Mouse (Mus musculus) embryonic facial prominence, embryonic 13.5 days (tissue): ENCODE data around the gene Atp8b5. TPM values are rescaled to one million over a fixed set of nuclear protein-coding genes. Genes with fewer than 3 reads are reported as not detected.

Experiments
- ATAC-seq: fragments of 200-750 bp; cut with Nextera tagmentation; 2 replicates; pipeline ENCODE4 v1.8.0; 2017; ENCODE audit warnings: low read depth; ENCODE audit not compliant: insufficient number of reproducible peaks, insufficient read depth, low FRiP score, low TSS enrichment
- H3K27ac ChIP-seq: fragments of 300-500 bp; sonication (generic); 2 replicates; pipeline ENCODE4 v1.5.1; 2015; ENCODE audit warnings: moderate library complexity, mild to moderate bottlenecking, inconsistent platforms
- H3K27me3 ChIP-seq: fragments of 300-500 bp; sonication (generic); 2 replicates; pipeline ENCODE4 v1.6.1; 2015; ENCODE audit warnings: mild to moderate bottlenecking, inconsistent platforms
- H3K36me3 ChIP-seq: fragments of 300-500 bp; sonication (generic); 2 replicates; pipeline ENCODE4 v1.6.1; 2015; ENCODE audit warnings: mild to moderate bottlenecking, inconsistent platforms
- H3K4me1 ChIP-seq: fragments of 300-500 bp; sonication (generic); 2 replicates; pipeline ENCODE4 v1.6.1; 2015; ENCODE audit warnings: inconsistent platforms
- H3K4me2 ChIP-seq: fragments of 300-500 bp; sonication (generic); 2 replicates; pipeline ENCODE4 v1.6.1; 2015; ENCODE audit warnings: moderate library complexity, mild to moderate bottlenecking, inconsistent platforms
- H3K4me3 ChIP-seq: fragments of 300-500 bp; sonication (generic); 2 replicates; pipeline ENCODE4 v1.5.1; 2015; ENCODE audit warnings: mild to moderate bottlenecking, inconsistent platforms
- H3K9ac ChIP-seq: fragments of 300-500 bp; sonication (generic); 2 replicates; pipeline ENCODE4 v1.6.1; 2015; ENCODE audit warnings: mild to moderate bottlenecking, inconsistent platforms
- H3K9me3 ChIP-seq: fragments of 300-500 bp; sonication (generic); 2 replicates; pipeline ENCODE4 v1.6.1; 2016; ENCODE audit warnings: inconsistent platforms
- WGBS: fragments of 180-500 bp; shearing (Covaris S2); methylation state at CpG from one replicate; pipeline ENCODE4 v1.1.7; 2015; ENCODE audit warnings: mixed read lengths; 5-methylcytosine and 5-hydroxymethylcytosine counted together
- polyA plus RNA-seq: library from polyadenylated mRNA; unstranded; fragments of >200 nt; fragmentation: Nextera tagmentation; extraction: Ambion mirVana; gene quantifications from 2 replicates; pipeline ENCODE4 v1.2.1, GENCODE M21; 2015

The Atp8b5 gene
- polyA plus RNA-seq, 1 experiment from 2014 or later = 0.41 TPM

DNA sequence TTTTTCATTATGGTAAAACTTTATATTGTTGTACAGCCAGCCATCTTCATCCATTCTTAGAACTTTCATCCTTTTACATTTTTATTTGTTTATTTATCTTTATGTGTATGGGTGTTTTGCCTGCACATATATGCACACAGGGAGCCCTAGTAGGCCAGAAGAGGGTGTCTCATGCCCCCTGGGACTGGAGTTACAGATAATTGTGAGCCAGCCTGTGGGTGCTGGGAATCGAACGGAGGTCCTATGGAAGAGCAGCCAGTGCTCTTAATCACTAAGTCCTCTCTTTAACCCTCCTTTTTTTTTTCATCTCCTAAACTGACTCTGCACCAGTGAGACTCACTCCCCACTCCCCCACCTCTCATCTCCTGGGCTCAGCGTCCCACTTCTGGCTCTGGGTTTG is 117.6 kb downstream of the Atp8b5 start:
- Histone ChIP-seq H3K4me3 (no peak overlapping the region), H3K27ac (no peak overlapping the region), H3K9me3 (no peaks in the 10 kb centered on the region), H3K27me3 (peaks cover 9% of the 10 kb centered on the region), H3K4me1 (peaks cover 22% of the 10 kb centered on the region), H3K4me2 (no peak overlapping the region), H3K9ac (no peak overlapping the region), H3K36me3 (0 out of 2 replicates have a peak, but pooled peaks cover 6% of the 10 kb centered on the region)
- 86% methylated on average over 3 of the region's 3 CpGs for WGBS
- ATAC-seq = no peak

DNA sequence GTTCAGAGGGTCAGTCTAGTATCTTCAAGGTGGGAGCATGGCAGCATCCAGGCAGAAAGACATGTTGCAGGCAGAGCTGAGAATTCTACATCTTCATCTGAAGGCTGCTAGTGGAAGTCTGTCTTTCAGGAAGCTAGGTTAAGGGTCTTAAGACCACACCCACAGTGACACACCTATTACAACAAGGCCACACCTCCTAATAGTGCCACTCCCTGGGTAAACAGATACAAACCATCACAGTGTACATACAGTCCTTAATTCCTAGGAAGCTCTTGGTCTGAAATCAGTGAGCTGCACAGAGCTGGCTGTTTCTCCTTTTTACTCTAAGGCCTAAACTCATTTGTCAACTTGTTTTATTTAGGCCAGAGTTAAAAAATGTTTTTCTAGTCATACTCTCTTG is 120.0 kb downstream of the Atp8b5 start:
- H3K36me3 ChIP-seq = 0 out of 2 replicates have a peak, but pooled peaks cover 6% of the 10 kb centered on the region
- no peaks in the 10 kb centered on the region for H3K27me3 ChIP-seq
- H3K4me3 ChIP-seq = no peak overlapping the region
- no peak overlapping the region for H3K4me2 ChIP-seq
- ATAC-seq = no peak
- no peaks in the 10 kb centered on the region for H3K9me3 ChIP-seq
- peaks cover 24% of the 10 kb centered on the region for H3K4me1 ChIP-seq
- H3K9ac ChIP-seq = no peak overlapping the region
- H3K27ac ChIP-seq = no peak overlapping the region

DNA sequence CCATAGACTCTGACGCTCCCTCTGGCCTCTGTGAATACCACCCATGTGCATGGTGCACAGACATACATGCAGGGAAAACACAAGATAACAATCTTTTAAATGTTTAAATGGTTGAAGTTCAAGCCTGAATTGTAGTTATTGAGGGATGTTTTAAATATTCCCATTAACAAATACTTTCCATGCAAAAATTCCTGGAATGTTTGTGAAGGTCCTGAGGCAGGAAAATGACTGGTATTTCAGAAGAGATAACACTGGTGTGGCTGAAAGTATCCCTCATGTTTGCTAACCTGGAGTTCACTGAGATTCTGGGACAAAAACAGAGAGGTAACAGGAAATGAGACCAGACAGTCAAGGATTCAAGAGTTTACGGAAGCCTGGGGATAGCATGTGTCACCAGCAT is 122.4 kb downstream of the Atp8b5 start:
- WGBS = 68% methylated on average over 2 of the region's 2 CpGs
- Histone ChIP-seq H3K9ac (no peak overlapping the region), H3K27me3 (no peaks in the 10 kb centered on the region), H3K9me3 (no peaks in the 10 kb centered on the region), H3K4me3 (no peak overlapping the region), H3K27ac (no peak overlapping the region), H3K4me2 (no peak overlapping the region), H3K36me3 (0 out of 2 replicates have a peak, but pooled peaks cover 9% of the 10 kb centered on the region), H3K4me1 (peaks cover 20% of the 10 kb centered on the region)
- ATAC-seq = no peak

DNA sequence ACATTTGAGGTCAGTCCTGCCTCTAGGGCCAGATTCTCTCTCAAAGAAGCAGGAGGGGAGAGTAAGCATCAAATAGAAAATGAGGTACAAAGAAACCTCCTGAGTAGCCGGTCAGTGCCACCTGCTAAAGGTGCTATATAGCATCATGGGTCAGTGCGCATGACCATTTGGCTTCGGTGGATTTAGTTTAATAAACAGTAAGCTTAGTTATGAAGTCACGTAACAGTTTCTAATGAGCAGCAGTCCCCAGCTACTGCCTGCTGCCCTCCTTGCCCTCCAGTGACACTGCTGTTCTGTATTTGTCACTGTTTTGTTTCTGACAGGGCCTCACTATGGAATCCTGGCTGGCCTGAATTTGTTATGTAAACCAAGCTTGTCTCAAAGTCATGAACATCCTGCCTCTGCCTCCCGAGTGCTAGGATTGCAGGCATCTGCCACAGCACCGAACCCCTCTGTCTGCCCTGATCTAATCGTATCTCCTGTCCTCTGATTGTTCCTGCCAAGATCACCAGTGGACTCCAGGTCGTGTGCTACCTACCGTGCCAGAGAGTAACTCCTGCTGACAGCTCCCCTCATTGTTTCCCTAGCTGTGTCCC is 123.0 kb downstream of the Atp8b5 start:
- 61% methylated on average over 9 of the region's 9 CpGs for WGBS
- no peak for ATAC-seq

DNA sequence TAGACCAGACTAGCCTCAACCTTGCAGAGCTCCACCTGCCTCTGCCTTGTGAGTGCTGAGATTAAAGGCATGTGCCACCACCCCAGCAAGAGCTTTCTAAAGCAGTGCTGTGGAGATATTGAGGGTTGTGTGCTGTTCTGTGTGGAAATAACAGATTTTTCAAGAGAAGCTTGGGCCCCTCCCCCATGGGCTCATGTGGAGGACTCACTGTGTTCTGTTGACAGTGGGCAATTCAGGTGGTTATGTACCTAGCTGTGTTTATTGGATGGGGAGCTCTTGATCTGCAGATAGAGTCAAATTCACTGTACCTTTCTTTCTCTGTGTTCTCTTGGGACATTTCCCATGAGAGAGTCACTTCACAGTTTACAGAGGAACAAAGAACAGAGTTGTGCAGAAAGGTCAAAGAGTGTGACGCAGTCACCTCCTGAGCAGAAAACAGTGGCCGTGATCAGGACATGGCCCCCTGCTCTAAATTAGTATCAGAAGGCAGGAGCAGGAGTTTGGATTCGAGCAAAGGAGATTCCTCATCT is 124.6 kb downstream of the Atp8b5 start:
- Histone ChIP-seq H3K27me3 (no peaks in the 10 kb centered on the region), H3K27ac (no peak overlapping the region), H3K36me3 (0 out of 2 replicates have a peak, but pooled peaks cover 9% of the 10 kb centered on the region), H3K9ac (no peak overlapping the region), H3K9me3 (no peaks in the 10 kb centered on the region), H3K4me3 (no peak overlapping the region), H3K4me2 (no peak overlapping the region), H3K4me1 (peaks cover 23% of the 10 kb centered on the region)
- 58% methylated on average over 3 of the region's 3 CpGs for WGBS
- ATAC-seq = no peak

More for the DNA sequence above, 123.0 kb downstream of the Atp8b5 start:
- Histone ChIP-seq H3K9me3 (no peaks in the 10 kb centered on the region), H3K27me3 (no peaks in the 10 kb centered on the region), H3K4me3 (no peak overlapping the region), H3K27ac (0 out of 2 replicates have a peak overlapping the region, but pooled peaks have one; percentile 23), H3K4me1 (peaks cover 20% of the 10 kb centered on the region), H3K4me2 (no peak overlapping the region), H3K36me3 (0 out of 2 replicates have a peak, but pooled peaks cover 9% of the 10 kb centered on the region), H3K9ac (no peak overlapping the region)

DNA sequence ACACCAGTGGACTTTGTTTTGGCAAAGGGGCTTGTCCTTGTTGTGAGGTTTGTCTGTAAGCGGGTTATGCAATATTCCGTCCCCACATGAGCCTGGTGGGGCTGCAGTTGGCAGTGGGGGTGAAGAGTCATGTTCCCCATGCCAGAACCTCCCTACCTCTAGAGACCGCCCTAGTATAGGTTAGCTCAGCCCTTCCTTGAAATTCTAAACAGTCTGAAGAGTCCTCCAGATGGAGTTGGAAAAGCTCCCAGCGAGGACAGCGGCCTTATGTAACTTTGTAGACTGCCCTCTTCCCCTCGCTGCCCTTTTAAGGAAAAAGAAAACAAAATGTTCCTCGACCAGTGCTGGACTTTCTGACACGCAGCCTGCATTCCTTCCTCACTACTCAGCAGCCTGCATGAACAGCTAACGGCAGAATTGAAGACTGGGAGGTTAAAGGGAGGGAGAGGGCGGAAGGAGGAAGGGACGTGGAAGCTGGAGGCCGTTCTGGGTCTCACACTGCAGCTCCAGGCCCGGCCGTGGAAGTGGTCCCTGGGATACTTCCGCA is 127.5 kb downstream of the Atp8b5 start:
- peak overlapping the region; percentile 70 for H3K27ac ChIP-seq
- H3K27me3 ChIP-seq = no peaks in the 10 kb centered on the region
- ATAC-seq = no peak
- H3K9ac ChIP-seq = no peak overlapping the region
- H3K4me1 ChIP-seq = peaks cover 45% of the 10 kb centered on the region
- no peak overlapping the region for H3K4me3 ChIP-seq
- 0 out of 2 replicates have a peak, but pooled peaks cover 3% of the 10 kb centered on the region for H3K36me3 ChIP-seq
- peak overlapping the region; percentile 17; the same call in 1 of the 2 replicates for H3K4me2 ChIP-seq
- 41% methylated on average over 15 of the region's 15 CpGs for WGBS
- no peaks in the 10 kb centered on the region for H3K9me3 ChIP-seq

DNA sequence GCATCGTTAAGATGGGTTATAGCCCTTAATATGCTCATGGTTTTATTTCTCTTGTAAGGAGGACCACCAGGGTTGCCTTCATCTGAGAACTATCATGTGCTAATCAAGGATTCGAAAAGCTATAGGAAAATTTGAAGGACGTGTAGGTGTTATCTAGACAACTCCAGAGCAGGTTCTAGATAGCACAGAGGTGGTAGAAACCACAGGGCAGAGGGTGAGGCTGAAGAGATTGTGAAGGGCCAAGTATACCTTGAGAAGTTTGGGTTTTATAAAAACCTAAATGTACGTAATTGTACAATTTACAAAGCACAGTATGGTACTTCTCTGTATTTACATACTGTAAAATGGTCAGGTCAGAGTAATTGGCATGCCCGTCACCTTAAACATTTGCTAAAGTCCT is 128.2 kb downstream of the Atp8b5 start:
- Histone ChIP-seq H3K4me2 (no peak overlapping the region), H3K4me1 (peaks cover 45% of the 10 kb centered on the region), H3K27me3 (no peaks in the 10 kb centered on the region), H3K9ac (no peak overlapping the region), H3K9me3 (no peaks in the 10 kb centered on the region), H3K36me3 (0 out of 2 replicates have a peak, but pooled peaks cover 3% of the 10 kb centered on the region), H3K27ac (no peak overlapping the region), H3K4me3 (no peak overlapping the region)
- ATAC-seq = no peak
- WGBS = 85% methylated on average over 5 of the region's 5 CpGs

DNA sequence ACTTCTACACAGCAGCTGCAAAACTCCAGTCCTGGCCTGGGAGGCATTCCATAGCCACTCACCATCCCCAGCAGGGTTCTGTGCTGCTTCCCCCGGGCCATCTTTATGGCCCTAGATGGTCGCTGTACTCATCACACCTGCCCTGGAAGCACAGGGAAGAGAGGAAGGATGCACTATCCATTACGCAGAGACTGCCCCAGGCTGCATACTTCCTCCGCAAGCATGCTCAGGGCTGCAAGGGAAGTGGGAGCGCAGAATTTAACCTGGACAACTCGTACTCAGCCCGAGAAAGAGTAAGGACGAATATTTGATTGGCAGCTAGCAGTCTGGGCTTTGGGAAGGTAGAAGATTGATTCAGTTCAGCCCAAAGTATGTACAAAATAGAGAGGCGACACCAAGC is 128.9 kb downstream of the Atp8b5 start:
- Histone ChIP-seq H3K9me3 (no peaks in the 10 kb centered on the region), H3K4me1 (peaks cover 49% of the 10 kb centered on the region), H3K4me2 (no peak overlapping the region), H3K27me3 (no peaks in the 10 kb centered on the region), H3K27ac (no peak overlapping the region), H3K4me3 (no peak overlapping the region), H3K36me3 (0 out of 2 replicates have a peak, but pooled peaks cover 3% of the 10 kb centered on the region), H3K9ac (no peak overlapping the region)
- no peak for ATAC-seq
- 66% methylated on average over 9 of the region's 9 CpGs for WGBS

DNA sequence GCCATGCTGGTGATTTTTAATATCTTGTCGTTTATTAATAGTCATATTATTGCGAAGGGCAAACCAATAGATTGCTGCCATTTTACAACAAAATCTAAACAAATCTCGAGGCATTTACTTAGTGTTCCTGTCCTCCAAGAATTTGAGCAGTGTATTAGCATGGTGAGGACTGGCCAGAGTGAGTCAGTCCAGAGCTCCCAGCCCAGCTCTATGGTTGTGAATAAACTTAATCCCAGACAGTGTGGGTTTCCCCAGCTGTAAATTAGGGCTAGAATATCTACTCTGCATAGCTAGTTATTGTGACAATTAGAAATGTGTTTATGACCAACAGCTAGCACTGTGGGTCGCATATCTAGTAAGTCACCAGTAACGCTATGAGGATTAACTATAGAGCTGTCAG is 129.4 kb downstream of the Atp8b5 start:
- Histone ChIP-seq H3K36me3 (0 out of 2 replicates have a peak, but pooled peaks cover 3% of the 10 kb centered on the region), H3K4me2 (no peak overlapping the region), H3K4me3 (no peak overlapping the region), H3K9ac (no peak overlapping the region), H3K4me1 (peaks cover 52% of the 10 kb centered on the region), H3K27me3 (no peaks in the 10 kb centered on the region), H3K9me3 (no peaks in the 10 kb centered on the region), H3K27ac (peak overlapping the region; percentile 60; the same call in 1 of the 2 replicates)
- ATAC-seq = no peak
- 64% methylated on average over 5 of the region's 5 CpGs for WGBS

DNA sequence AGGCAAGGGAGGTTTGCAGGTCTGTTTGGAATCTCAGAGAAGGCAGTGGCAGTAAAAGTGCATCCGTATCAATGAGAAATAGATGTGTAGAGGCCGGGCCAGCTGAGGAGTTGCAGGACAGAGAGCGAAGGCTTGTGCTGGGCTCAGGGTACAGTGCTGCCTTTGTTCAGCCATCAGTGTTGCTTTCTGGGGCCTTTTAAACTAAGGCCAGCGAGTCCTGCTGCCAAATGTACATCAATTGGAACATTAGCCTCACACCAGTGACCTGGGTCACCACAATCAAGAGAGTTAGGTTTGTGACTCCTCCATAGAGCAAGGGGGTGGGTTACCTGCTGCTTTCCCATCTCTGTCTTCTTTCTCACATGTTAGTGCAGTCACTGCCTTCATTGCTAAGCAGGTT is 131.1 kb downstream of the Atp8b5 start:
- 43% methylated on average over 4 of the region's 4 CpGs for WGBS
- Histone ChIP-seq H3K4me2 (no peak overlapping the region), H3K9me3 (no peaks in the 10 kb centered on the region), H3K27ac (no peak overlapping the region; the same call in 1 of the 2 replicates), H3K27me3 (no peaks in the 10 kb centered on the region), H3K36me3 (no peaks in the 10 kb centered on the region), H3K4me3 (no peak overlapping the region), H3K9ac (no peak overlapping the region), H3K4me1 (peaks cover 64% of the 10 kb centered on the region)
- ATAC-seq = no peak

DNA sequence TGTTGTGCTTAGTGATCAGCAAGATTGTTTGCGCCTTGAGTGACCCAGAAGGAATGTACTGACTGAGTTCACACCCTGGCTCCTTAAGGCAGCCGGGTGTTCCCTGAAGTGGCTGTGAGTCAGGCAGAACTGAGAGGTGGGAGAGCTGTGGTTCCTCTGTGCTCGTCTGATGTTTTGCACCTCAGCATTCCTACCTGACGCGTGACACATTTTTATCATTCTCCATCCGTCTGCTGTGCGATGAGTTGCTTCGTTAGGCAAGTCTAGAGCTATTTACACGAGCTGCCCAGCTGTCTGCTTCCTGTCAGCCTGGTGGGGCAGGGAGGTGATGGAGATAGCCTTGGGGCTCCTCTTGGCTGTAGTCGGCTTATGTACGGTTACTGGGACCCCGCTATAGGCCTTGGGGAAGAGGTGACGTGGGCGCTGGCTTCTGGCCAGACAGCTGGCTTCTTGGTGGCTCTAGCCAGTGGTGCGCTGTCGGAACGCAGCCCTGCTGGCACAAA is 131.9 kb downstream of the Atp8b5 start:
- H3K4me1 ChIP-seq = peaks cover 62% of the 10 kb centered on the region
- peak overlapping the region; percentile 55; the same call in 1 of the 2 replicates for H3K27ac ChIP-seq
- no peaks in the 10 kb centered on the region for H3K27me3 ChIP-seq
- H3K9ac ChIP-seq = peak overlapping the region; percentile 52; the same call in 1 of the 2 replicates
- H3K36me3 ChIP-seq = no peaks in the 10 kb centered on the region
- peak overlapping the region; percentile 44 for H3K4me2 ChIP-seq
- no peaks in the 10 kb centered on the region for H3K9me3 ChIP-seq
- peak; percentile 46 for ATAC-seq
- H3K4me3 ChIP-seq = no peak overlapping the region
- WGBS = 32% methylated on average over 17 of the region's 17 CpGs
